24 mouse cellular contexts compared by ENCODE assay signal in genomic region chrX:59220675-59221074, GRCm38 (mm10).
DNase-seq lines count a peak whose midpoint lies in the region; ATAC-seq lines count a peak whose summit lies in the region.
"Had no signal": no experiment of that assay in that cellular context is flagged by ENCODE, and none has a peak within 500 bp of the region (broad histone marks: within the 10 kb centered on the region; RNA-seq: fewer than 3 reads in every experiment).

No protein-coding gene starts in this region.

- no peak overlapping the region for H3K27ac ChIP-seq in heart, embryonic 10.5 days
- H3K27ac ChIP-seq in heart, embryonic 15.5 days, result peak overlapping the region; percentile 53
- no peak overlapping the region for H3K27ac ChIP-seq in kidney, embryonic 16.5 days (ENCODE audit: low read length)
- H3K27ac ChIP-seq: embryonic facial prominence, embryonic 15.5 days; forebrain, embryonic 10.5 days; gastrocnemius, adult 2 months; hindbrain, embryonic 10.5 days; hindbrain, embryonic 15.5 days had no signal

- H3K4me1 ChIP-seq in heart, embryonic 10.5 days, result no peaks in the 10 kb centered on the region
- H3K4me1 ChIP-seq in heart, embryonic 15.5 days (replicated peaks), result no peaks in the 10 kb centered on the region
- H3K4me1 ChIP-seq in kidney, embryonic 16.5 days (ENCODE audit: insufficient read depth, low read length), result no peaks in the 10 kb centered on the region
- H3K4me1 ChIP-seq: embryonic facial prominence, embryonic 15.5 days; forebrain, embryonic 10.5 days; hindbrain, embryonic 10.5 days; hindbrain, embryonic 15.5 days had no signal

- no peak overlapping the region for H3K4me2 ChIP-seq in heart, embryonic 15.5 days
- H3K4me2 ChIP-seq in kidney, embryonic 16.5 days (replicated peaks; ENCODE audit: low read depth, low read length), result no peak overlapping the region
- H3K4me2 ChIP-seq: embryonic facial prominence, embryonic 15.5 days; hindbrain, embryonic 15.5 days had no signal

- intact Hi-C loops in heart, postnatal 36 days (cut with DNase I), result no loop called here

- DNase-seq in heart, adult 11 months, result peak; percentile 93
- DNase-seq in heart, postnatal 36 days, result no peak
- DNase-seq in heart, embryonic 10.5 days (ENCODE audit: low spot score), result peak; percentile 74
- peak; percentile 10 for DNase-seq in heart, postnatal 4 days
- DNase-seq: adrenal gland, postnatal 14 days; B cell, adult 2 months; cerebellum, adult 18-20 months; cerebellum, adult 9-11 months; embryo, embryonic 11 days; gastrocnemius, adult 2 months; gastrocnemius, postnatal 25 days; kidney, adult 2 months had no signal

- peak; percentile 83 for ATAC-seq in heart, embryonic 15.5 days (replicated peaks; ENCODE audit: insufficient number of reproducible peaks, insufficient read depth, low FRiP score, low read depth)
- ATAC-seq in cerebellum, adult (ENCODE audit: insufficient number of reproducible peaks, low FRiP score, low TSS enrichment), result no peak
- ATAC-seq in kidney, embryonic 16.5 days (ENCODE audit: low FRiP score, low TSS enrichment), result no peak
- ATAC-seq: activated CD4-positive, CD25-positive, alpha-beta regulatory T cell, adult 4 months; forebrain, embryonic 14.5 days; intestine, embryonic 16.5 days; Patski had no signal

- no peaks in the 10 kb centered on the region for H3K36me3 ChIP-seq in heart, embryonic 10.5 days
- H3K36me3 ChIP-seq in heart, embryonic 15.5 days, result no peaks in the 10 kb centered on the region
- H3K36me3 ChIP-seq in kidney, embryonic 16.5 days (ENCODE audit: insufficient read depth, low read length), result no peaks in the 10 kb centered on the region
- H3K36me3 ChIP-seq: embryonic facial prominence, embryonic 15.5 days; forebrain, embryonic 10.5 days; hindbrain, embryonic 10.5 days; hindbrain, embryonic 15.5 days had no signal

- no peak overlapping the region for H3K9ac ChIP-seq in heart, embryonic 15.5 days
- no peak overlapping the region for H3K9ac ChIP-seq in kidney, embryonic 16.5 days (replicated peaks; ENCODE audit: low read length)
- H3K9ac ChIP-seq: embryonic facial prominence, embryonic 15.5 days; hindbrain, embryonic 15.5 days had no signal

- H3K9me3 ChIP-seq in heart, embryonic 10.5 days, result no peaks in the 10 kb centered on the region
- no peaks in the 10 kb centered on the region for H3K9me3 ChIP-seq in heart, embryonic 15.5 days (replicated peaks)
- no peaks in the 10 kb centered on the region for H3K9me3 ChIP-seq in kidney, embryonic 16.5 days (ENCODE audit: low read length)
- H3K9me3 ChIP-seq: embryonic facial prominence, embryonic 15.5 days; forebrain, embryonic 10.5 days; hindbrain, embryonic 10.5 days; hindbrain, embryonic 15.5 days had no signal

- H3K27me3 ChIP-seq in heart, embryonic 10.5 days (ENCODE audit: insufficient read depth, poor library complexity, severe bottlenecking), result no peaks in the 10 kb centered on the region
- H3K27me3 ChIP-seq in heart, embryonic 15.5 days, result no peaks in the 10 kb centered on the region
- H3K27me3 ChIP-seq in kidney, embryonic 16.5 days (ENCODE audit: insufficient read depth, low read length), result no peaks in the 10 kb centered on the region
- H3K27me3 ChIP-seq: embryonic facial prominence, embryonic 15.5 days; hindbrain, embryonic 15.5 days had no signal

- WGBS in heart, embryonic 10.5 days, result 34% methylated on average over 3 of the region's 3 CpGs
- WGBS in heart, embryonic 15.5 days, result 27% methylated on average over 3 of the region's 3 CpGs
- WGBS in kidney, embryonic 16.5 days, result 71% methylated on average over 3 of the region's 3 CpGs

- no peak overlapping the region for H3K4me3 ChIP-seq in heart, embryonic 10.5 days
- no peak overlapping the region for H3K4me3 ChIP-seq in heart, embryonic 15.5 days
- no peak overlapping the region for H3K4me3 ChIP-seq in kidney, embryonic 16.5 days (ENCODE audit: low read length)
- H3K4me3 ChIP-seq: embryonic facial prominence, embryonic 15.5 days; erythroblast, embryonic 14.5 days; forebrain, embryonic 10.5 days; gastrocnemius, adult 2 months; hindbrain, embryonic 10.5 days; hindbrain, embryonic 15.5 days had no signal

Comparison
In these comparisons a context has a peak if more than half of its experiments do, and no peak if none do; other contexts are left out.
1. DNase-seq: peak in heart, adult 11 months (single experiment), heart, embryonic 10.5 days (single experiment) and heart, postnatal 4 days (single experiment); none in heart, postnatal 36 days (0 of 2).